Mouse (Mus musculus) heart, embryonic 16.5 days (tissue): ENCODE measurements at regions not wholly inside any gene's neighbourhood (a gene's known extent, or its start where the extent isn't known, plus 50 kb on each side); places are given as distances from the start of the nearest gene placed in this dataset.

Experiments
- ATAC-seq: fragments of 200-750 bp; cut with Nextera tagmentation; replicated peaks from 2 replicates; pipeline ENCODE4 v1.8.0; 2017; ENCODE audit warnings: moderate number of reproducible peaks; ENCODE audit not compliant: insufficient read depth, low FRiP score; ENCODE audit errors: extremely low read depth
- H3K27ac ChIP-seq: fragments of 300-500 bp; sonication (generic); 2 replicates; pipeline ENCODE4 v1.5.1; 2014; ENCODE audit warnings: mild to moderate bottlenecking, low read length, control low read depth, moderate library complexity
- H3K27me3 ChIP-seq: fragments of 300-500 bp; sonication (generic); 2 replicates; pipeline ENCODE4 v1.6.1; 2014; ENCODE audit warnings: low read length, mixed read lengths; ENCODE audit not compliant: control insufficient read depth, insufficient read depth
- H3K36me3 ChIP-seq: fragments of 300-500 bp; sonication (generic); 2 replicates; pipeline ENCODE4 v1.6.1; 2014; ENCODE audit not compliant: control insufficient read depth, insufficient read depth
- H3K4me1 ChIP-seq: fragments of 300-500 bp; sonication (generic); 2 replicates; pipeline ENCODE4 v1.6.1; 2014; ENCODE audit warnings: low read length, mixed read lengths; ENCODE audit not compliant: control insufficient read depth, insufficient read depth
- H3K4me2 ChIP-seq: fragments of 300-500 bp; sonication (generic); 2 replicates; pipeline ENCODE4 v1.6.1; 2014; ENCODE audit warnings: low read depth, mild to moderate bottlenecking, control low read depth, low read length
- H3K4me3 ChIP-seq: fragments of 300-500 bp; sonication (generic); 2 replicates; pipeline ENCODE4 v1.5.1; 2014; ENCODE audit warnings: mild to moderate bottlenecking, control low read depth, low read length
- H3K9ac ChIP-seq: fragments of 300-500 bp; sonication (generic); 2 replicates; pipeline ENCODE4 v1.6.1; 2014; ENCODE audit warnings: low read length, control low read depth
- H3K9me3 ChIP-seq: fragments of 300-500 bp; sonication (generic); replicated peaks from 2 replicates; pipeline ENCODE4 v1.6.1; 2016; ENCODE audit warnings: low read length; ENCODE audit not compliant: control insufficient read depth
- WGBS: fragments of 180-500 bp; shearing (Covaris S2); extraction: QIAGEN DNeasy Blood & Tissue Kit; methylation state at CpG from one replicate; pipeline ENCODE4 v1.1.7; 2014; 5-methylcytosine and 5-hydroxymethylcytosine counted together

GRCm38 (mm10) chr7:40623286-40623685 is 274.8 kb upstream of the Vstm2b start:
- Histone ChIP-seq H3K27me3 (no peaks in the 10 kb centered on the region), H3K27ac (no peak overlapping the region), H3K4me3 (no peak overlapping the region), H3K9ac (no peak overlapping the region), H3K4me1 (no peaks in the 10 kb centered on the region), H3K9me3 (no peaks in the 10 kb centered on the region), H3K4me2 (no peak overlapping the region), H3K36me3 (no peaks in the 10 kb centered on the region)
- WGBS = 71% methylated on average over 2 of the region's 2 CpGs
- ATAC-seq = no peak

GRCm38 (mm10) chr7:40636369-40636768 is 261.8 kb upstream of the Vstm2b start:
- Histone ChIP-seq H3K9me3 (no peaks in the 10 kb centered on the region), H3K4me1 (no peaks in the 10 kb centered on the region), H3K27ac (no peak overlapping the region), H3K4me3 (no peak overlapping the region), H3K27me3 (no peaks in the 10 kb centered on the region), H3K4me2 (no peak overlapping the region), H3K36me3 (no peaks in the 10 kb centered on the region), H3K9ac (no peak overlapping the region)
- 74% methylated on average over 3 of the region's 3 CpGs for WGBS
- ATAC-seq = no peak

GRCm38 (mm10) chr7:40654982-40655381 is 243.1 kb upstream of the Vstm2b start:
- ATAC-seq = no peak
- H3K9me3 ChIP-seq = no peaks in the 10 kb centered on the region
- H3K27ac ChIP-seq = no peak overlapping the region
- WGBS = 66% methylated on average over 7 of the region's 7 CpGs
- no peak overlapping the region for H3K4me3 ChIP-seq
- no peaks in the 10 kb centered on the region for H3K36me3 ChIP-seq
- no peak overlapping the region for H3K9ac ChIP-seq
- H3K4me1 ChIP-seq = no peaks in the 10 kb centered on the region
- H3K4me2 ChIP-seq = no peak overlapping the region
- H3K27me3 ChIP-seq = no peaks in the 10 kb centered on the region

- H3K36me3 ChIP-seq = no peaks in the 10 kb centered on the region
- H3K4me1 ChIP-seq = no peaks in the 10 kb centered on the region
- no peak overlapping the region for H3K4me3 ChIP-seq
- no peaks in the 10 kb centered on the region for H3K9me3 ChIP-seq
- H3K27ac ChIP-seq = no peak overlapping the region
- no peak overlapping the region for H3K9ac ChIP-seq
- ATAC-seq = no peak
- WGBS = 71% methylated on average over 2 of the region's 2 CpGs
- H3K4me2 ChIP-seq = no peak overlapping the region
- H3K27me3 ChIP-seq = no peaks in the 10 kb centered on the region
These were observed 242.7 kb upstream of the Vstm2b start for GRCm38 (mm10) chr7:40655391-40655790.

- WGBS = 49% methylated on average over 3 of the region's 3 CpGs
- ATAC-seq = no peak
- Histone ChIP-seq H3K27ac (no peak overlapping the region), H3K4me2 (no peak overlapping the region), H3K27me3 (no peaks in the 10 kb centered on the region), H3K9me3 (no peaks in the 10 kb centered on the region), H3K4me3 (no peak overlapping the region), H3K36me3 (no peaks in the 10 kb centered on the region), H3K9ac (no peak overlapping the region), H3K4me1 (no peaks in the 10 kb centered on the region)
These were observed 238.5 kb upstream of the Vstm2b start for GRCm38 (mm10) chr7:40659662-40660061.

GRCm38 (mm10) chr7:40663781-40664180 is 234.3 kb upstream of the Vstm2b start:
- H3K9ac ChIP-seq = no peak overlapping the region
- no peaks in the 10 kb centered on the region for H3K9me3 ChIP-seq
- WGBS = 53% methylated on average over 7 of the region's 7 CpGs
- H3K36me3 ChIP-seq = no peaks in the 10 kb centered on the region
- no peak for ATAC-seq
- no peak overlapping the region for H3K4me2 ChIP-seq
- no peak overlapping the region for H3K27ac ChIP-seq
- H3K4me3 ChIP-seq = no peak overlapping the region
- no peaks in the 10 kb centered on the region for H3K27me3 ChIP-seq
- no peaks in the 10 kb centered on the region for H3K4me1 ChIP-seq

GRCm38 (mm10) chr7:40666625-40667024 is 231.5 kb upstream of the Vstm2b start:
- Histone ChIP-seq H3K4me2 (no peak overlapping the region), H3K27ac (no peak overlapping the region), H3K27me3 (no peaks in the 10 kb centered on the region), H3K9me3 (no peaks in the 10 kb centered on the region), H3K4me1 (no peaks in the 10 kb centered on the region), H3K9ac (no peak overlapping the region), H3K4me3 (no peak overlapping the region), H3K36me3 (no peaks in the 10 kb centered on the region)
- 80% methylated on average over 5 of the region's 5 CpGs for WGBS
- ATAC-seq = no peak

GRCm38 (mm10) chr7:40670401-40670800 is 227.7 kb upstream of the Vstm2b start:
- Histone ChIP-seq H3K4me1 (no peaks in the 10 kb centered on the region), H3K4me2 (no peak overlapping the region), H3K9me3 (no peaks in the 10 kb centered on the region), H3K4me3 (no peak overlapping the region), H3K9ac (no peak overlapping the region), H3K36me3 (no peaks in the 10 kb centered on the region), H3K27me3 (no peaks in the 10 kb centered on the region), H3K27ac (no peak overlapping the region)
- ATAC-seq = no peak
- 77% methylated on average over 5 of the region's 5 CpGs for WGBS

- 91% methylated on average over 4 of the region's 4 CpGs for WGBS
- H3K4me2 ChIP-seq = no peak overlapping the region
- no peaks in the 10 kb centered on the region for H3K9me3 ChIP-seq
- H3K9ac ChIP-seq = no peak overlapping the region
- no peaks in the 10 kb centered on the region for H3K4me1 ChIP-seq
- no peaks in the 10 kb centered on the region for H3K36me3 ChIP-seq
- no peak overlapping the region for H3K4me3 ChIP-seq
- no peaks in the 10 kb centered on the region for H3K27me3 ChIP-seq
- no peak for ATAC-seq
- no peak overlapping the region for H3K27ac ChIP-seq
These were observed 227.1 kb upstream of the Vstm2b start for GRCm38 (mm10) chr7:40671068-40671467.

GRCm38 (mm10) chr7:40672348-40672747 is 225.8 kb upstream of the Vstm2b start:
- no peak for ATAC-seq
- H3K27ac ChIP-seq = no peak overlapping the region
- no peaks in the 10 kb centered on the region for H3K27me3 ChIP-seq
- H3K9ac ChIP-seq = no peak overlapping the region
- H3K36me3 ChIP-seq = no peaks in the 10 kb centered on the region
- WGBS = 87% methylated on average over 1 of the region's 1 CpGs
- H3K4me2 ChIP-seq = no peak overlapping the region
- no peaks in the 10 kb centered on the region for H3K4me1 ChIP-seq
- H3K4me3 ChIP-seq = no peak overlapping the region
- H3K9me3 ChIP-seq = no peaks in the 10 kb centered on the region
